Mouse (Mus musculus): ENCODE results near the gene Pigk. TPM values are rescaled to one million over a fixed set of nuclear protein-coding genes. Genes with fewer than 3 reads are reported as not detected.

Pigk gene
- polyA plus RNA-seq, 1 experiment from 2014 or later: 31.9 TPM

DNA sequence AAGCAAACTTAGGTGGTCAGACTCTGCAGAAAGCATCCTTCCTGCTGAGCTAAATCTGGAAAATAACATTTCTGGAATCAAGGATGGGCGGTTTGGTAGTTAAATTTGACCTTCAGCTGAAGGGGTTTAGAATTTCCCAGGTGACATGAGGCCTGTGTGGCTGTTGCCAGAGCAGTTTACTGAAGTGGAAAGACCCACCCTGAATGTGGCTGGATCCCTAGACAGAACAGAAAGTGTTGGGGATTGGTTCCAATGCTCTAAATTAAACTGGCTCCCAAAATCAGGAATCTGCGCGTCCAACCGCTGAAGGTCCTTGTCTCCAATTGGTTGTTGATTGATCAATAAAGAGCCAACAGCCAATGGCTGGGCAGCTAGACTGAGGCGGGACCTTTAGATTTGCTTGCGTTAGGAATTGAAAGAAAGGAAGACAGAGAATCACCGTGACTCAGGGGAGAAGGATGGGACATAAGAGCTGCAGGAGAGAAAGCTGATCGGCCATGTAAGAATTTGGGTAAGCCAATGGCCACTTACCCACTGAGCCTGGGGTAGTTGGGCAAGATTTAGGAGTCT lies 11.5 kb upstream of the Pigk start:
- no peaks in the 10 kb centered on the region for H3K36me3 ChIP-seq (replicated peaks)
- DNase-seq (ENCODE audit: extremely low spot score, low spot score): peak; percentile 11
- H3K27ac ChIP-seq: no peak overlapping the region
- H3K4me1 ChIP-seq: no peaks in the 10 kb centered on the region
- H3K9me3 ChIP-seq: no peaks in the 10 kb centered on the region
- H3K4me3 ChIP-seq: peak overlapping the region; percentile 34
- WGBS: 50% methylated on average over 8 of the region's 8 CpGs
- H3K27me3 ChIP-seq (ENCODE audit: poor library complexity, severe bottlenecking): no peaks in the 10 kb centered on the region

DNA sequence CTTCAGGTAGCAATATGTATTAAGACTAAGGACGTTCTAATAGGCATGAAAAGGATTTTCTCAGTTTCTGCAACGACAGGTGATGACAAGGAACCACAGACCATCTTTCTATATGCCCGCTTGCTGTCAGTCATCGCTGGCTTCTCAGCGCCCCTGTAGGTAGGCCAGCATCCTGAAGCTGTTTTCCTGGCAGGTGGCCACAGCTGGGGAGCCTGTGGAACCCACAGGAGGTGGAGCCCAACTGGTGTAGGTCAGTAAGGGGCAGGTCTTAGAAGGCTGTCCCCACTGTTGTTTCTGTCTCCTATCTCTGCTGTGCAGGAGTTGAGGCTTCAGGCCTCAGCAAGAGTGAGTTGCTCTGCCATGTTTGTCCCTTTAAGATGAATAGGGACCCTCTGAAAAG lies 8.1 kb upstream of the Pigk start:
- no peaks in the 10 kb centered on the region for H3K27me3 ChIP-seq (ENCODE audit: poor library complexity, severe bottlenecking)
- H3K4me3 ChIP-seq: no peak overlapping the region
- no peaks in the 10 kb centered on the region for H3K9me3 ChIP-seq
- H3K36me3 ChIP-seq (replicated peaks): no peaks in the 10 kb centered on the region
- 70% methylated on average over 5 of the region's 5 CpGs for WGBS
- no peaks in the 10 kb centered on the region for H3K4me1 ChIP-seq
- DNase-seq (ENCODE audit: extremely low spot score, low spot score): peak; percentile 9
- no peak overlapping the region for H3K27ac ChIP-seq

DNA sequence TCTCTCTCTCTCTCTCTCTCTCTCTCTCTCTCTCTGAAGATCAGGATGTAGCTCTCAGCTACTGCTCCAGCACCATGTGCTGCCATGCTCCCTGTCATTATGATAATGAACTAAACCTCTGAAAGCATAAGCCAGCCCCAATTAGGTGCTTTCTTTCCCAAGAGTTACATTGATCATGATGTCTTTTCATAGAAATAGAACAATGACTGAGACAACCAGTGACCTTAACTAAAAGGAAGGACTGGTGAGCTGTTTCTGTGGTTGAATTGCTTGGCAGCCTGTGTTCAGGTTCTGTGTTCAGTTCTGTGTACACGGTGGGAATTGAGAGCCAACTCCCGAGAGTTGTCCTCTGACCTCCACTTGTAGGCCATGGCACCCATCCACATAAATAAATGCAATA lies 7.0 kb upstream of the Pigk start:
- 86% methylated on average over 2 of the region's 2 CpGs for WGBS
- Histone ChIP-seq H3K27ac (no peak overlapping the region), H3K4me1 (no peaks in the 10 kb centered on the region), H3K36me3 (replicated peaks) (no peaks in the 10 kb centered on the region), H3K27me3 (ENCODE audit: poor library complexity, severe bottlenecking) (no peaks in the 10 kb centered on the region), H3K4me3 (no peak overlapping the region), H3K9me3 (no peaks in the 10 kb centered on the region)
- no peak for DNase-seq (ENCODE audit: extremely low spot score, low spot score)

DNA sequence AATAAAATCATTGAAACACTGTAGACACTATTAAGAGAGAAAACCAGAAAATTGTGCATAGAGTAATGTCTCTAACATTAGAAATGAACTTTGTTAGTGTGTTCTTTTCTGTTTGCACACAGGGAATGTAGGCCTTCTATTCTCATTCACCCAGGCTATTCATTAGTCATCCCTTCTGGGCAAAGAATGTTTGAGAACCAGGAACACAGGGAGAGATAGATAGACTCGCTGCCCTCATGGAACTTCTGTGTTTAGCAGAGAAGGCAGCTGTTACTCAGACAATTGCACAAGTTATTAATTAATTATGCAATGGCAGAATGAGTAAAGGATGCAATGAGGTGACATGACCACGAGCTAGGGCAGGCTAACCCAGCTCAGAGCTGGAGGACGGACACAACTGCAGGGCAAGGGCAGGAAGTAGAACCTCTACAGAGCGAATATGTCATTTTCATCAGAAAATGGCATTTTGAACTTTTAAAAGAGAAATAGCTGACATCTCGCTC lies 6.5 kb upstream of the Pigk start:
- WGBS: 91% methylated on average over 5 of the region's 5 CpGs
- Histone ChIP-seq H3K36me3 (replicated peaks) (no peaks in the 10 kb centered on the region), H3K27ac (no peak overlapping the region), H3K9me3 (no peaks in the 10 kb centered on the region), H3K4me3 (no peak overlapping the region), H3K27me3 (ENCODE audit: poor library complexity, severe bottlenecking) (no peaks in the 10 kb centered on the region), H3K4me1 (no peaks in the 10 kb centered on the region)
- peak; percentile 9 for DNase-seq (ENCODE audit: extremely low spot score, low spot score)

DNA sequence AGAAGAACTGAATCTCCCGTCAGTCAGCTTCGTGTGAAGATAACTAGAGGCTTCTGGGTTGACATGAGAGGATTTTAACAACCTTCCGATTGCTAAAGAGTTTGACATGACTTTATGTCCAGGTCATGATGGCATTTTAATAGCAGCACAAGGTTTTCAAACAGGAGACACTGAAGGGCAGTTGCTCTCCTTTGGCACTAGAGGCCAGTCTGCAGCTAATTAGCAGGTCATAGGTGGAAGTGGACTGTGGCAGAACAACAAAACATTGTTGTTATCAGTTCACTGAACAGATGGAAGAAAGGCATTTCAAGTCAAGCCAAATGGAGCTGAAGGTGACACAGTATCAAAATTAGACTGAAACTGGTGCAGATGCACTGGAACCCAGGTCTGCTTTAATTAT lies 4.0 kb upstream of the Pigk start:
- Histone ChIP-seq H3K9me3 (no peaks in the 10 kb centered on the region), H3K4me1 (peaks cover 5% of the 10 kb centered on the region), H3K36me3 (replicated peaks) (no peaks in the 10 kb centered on the region), H3K27ac (no peak overlapping the region), H3K4me3 (no peak overlapping the region), H3K27me3 (ENCODE audit: poor library complexity, severe bottlenecking) (no peaks in the 10 kb centered on the region)
- no peak for DNase-seq (ENCODE audit: extremely low spot score, low spot score)
- WGBS: 79% methylated on average over 3 of the region's 3 CpGs

DNA sequence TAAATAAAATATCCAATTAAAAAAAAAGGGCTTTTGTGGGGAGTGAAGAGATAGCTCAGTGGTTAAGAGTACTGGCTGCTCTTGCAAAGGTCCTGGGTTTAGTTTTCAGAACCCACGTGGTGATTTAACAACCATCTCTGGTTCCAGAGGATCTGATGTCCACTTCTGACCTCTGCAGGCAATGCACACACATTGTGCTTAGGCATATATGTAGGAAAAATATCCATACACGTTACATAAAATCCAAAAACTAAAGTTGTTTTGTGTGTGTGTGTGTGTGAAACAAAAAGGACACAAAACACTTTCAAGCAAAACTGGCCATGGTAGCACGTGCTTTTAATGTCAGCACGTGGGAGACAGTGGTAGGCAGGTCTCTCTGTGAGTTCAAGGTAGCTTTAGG lies 943 bp upstream of the Pigk start:
- H3K4me1 ChIP-seq: peaks cover 12% of the 10 kb centered on the region
- H3K4me3 ChIP-seq: no peak overlapping the region
- H3K36me3 ChIP-seq (replicated peaks): no peaks in the 10 kb centered on the region
- no peak overlapping the region for H3K27ac ChIP-seq
- 76% methylated on average over 4 of the region's 4 CpGs for WGBS
- no peaks in the 10 kb centered on the region for H3K9me3 ChIP-seq
- H3K27me3 ChIP-seq (ENCODE audit: poor library complexity, severe bottlenecking): no peaks in the 10 kb centered on the region
- DNase-seq (ENCODE audit: extremely low spot score, low spot score): no peak

DNA sequence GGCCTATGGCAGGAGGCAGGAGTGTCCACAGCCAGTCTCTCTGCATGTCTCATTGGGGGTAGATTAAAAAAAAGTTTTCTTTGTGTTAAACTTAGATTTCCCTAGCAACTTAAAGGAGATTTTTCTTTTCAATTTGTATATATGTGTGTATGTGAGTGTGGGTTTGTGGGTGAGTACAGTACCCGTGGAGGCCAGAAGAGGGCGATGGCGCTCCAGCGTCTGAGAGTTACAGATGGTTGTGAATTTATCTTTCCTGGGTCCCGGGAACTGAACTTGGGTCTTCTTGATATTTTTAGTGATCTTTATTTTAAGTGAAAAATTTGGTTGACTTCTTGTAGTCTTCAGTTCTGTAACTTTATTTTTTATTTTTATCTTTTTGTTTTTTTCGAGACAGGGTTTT lies 7.4 kb downstream of the Pigk start:
- DNase-seq (ENCODE audit: extremely low spot score, low spot score): no peak
- Histone ChIP-seq H3K27me3 (ENCODE audit: poor library complexity, severe bottlenecking) (no peaks in the 10 kb centered on the region), H3K4me1 (no peaks in the 10 kb centered on the region), H3K27ac (no peak overlapping the region), H3K9me3 (no peaks in the 10 kb centered on the region), H3K36me3 (replicated peaks) (peaks cover 14% of the 10 kb centered on the region), H3K4me3 (no peak overlapping the region)
- WGBS: 82% methylated on average over 6 of the region's 6 CpGs

DNA sequence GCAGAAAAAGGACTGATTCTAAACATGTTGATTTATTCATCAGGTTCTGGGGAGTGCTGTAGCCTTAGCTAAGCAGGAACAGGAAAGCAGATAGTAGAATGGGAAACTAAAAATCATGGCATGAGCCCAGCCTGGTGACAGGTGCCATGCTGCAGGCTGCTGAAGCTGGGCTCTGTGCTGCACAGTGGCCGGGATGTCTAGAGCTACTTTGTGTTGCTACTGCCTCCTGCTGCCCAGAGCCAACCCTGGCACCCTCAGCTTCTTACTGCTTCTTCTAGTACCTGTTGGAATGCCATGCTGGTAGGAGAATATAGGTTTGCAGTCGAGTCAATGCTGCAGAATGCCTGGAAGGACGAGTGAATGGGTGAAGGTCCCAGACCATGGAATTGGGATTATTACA lies 8.9 kb downstream of the Pigk start:
- 67% methylated on average over 3 of the region's 3 CpGs for WGBS
- no peak overlapping the region for H3K27ac ChIP-seq

DNA sequence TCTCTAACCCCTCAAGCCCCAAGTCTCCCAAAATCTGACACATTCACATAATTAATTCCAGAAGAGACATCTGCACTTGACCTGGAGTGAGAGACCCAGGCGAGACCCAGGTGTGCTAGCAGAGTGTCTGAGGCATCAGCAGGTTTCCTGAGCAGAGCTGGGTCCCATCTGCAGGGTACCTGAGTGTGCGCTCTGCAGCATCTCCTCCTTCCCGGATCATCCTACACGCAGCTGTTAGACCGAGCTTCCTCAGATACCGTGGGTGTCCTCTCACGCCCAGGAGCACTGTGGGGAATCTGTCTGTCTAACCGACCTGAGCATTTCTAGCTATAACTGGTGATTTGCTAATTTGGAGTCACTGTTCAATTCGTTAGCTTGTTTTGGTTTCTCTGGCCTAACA lies 10.5 kb downstream of the Pigk start:
- H3K27me3 ChIP-seq (ENCODE audit: poor library complexity, severe bottlenecking): no peaks in the 10 kb centered on the region
- peaks cover 9% of the 10 kb centered on the region for H3K4me1 ChIP-seq
- WGBS: 92% methylated on average over 9 of the region's 9 CpGs
- DNase-seq (ENCODE audit: extremely low spot score, low spot score): no peak
- H3K9me3 ChIP-seq: no peaks in the 10 kb centered on the region
- H3K36me3 ChIP-seq (replicated peaks): peaks cover 14% of the 10 kb centered on the region
- no peak overlapping the region for H3K27ac ChIP-seq
- no peak overlapping the region for H3K4me3 ChIP-seq

More for the DNA sequence above, 8.9 kb downstream of the Pigk start:
- no peak for DNase-seq (ENCODE audit: extremely low spot score, low spot score)
- H3K36me3 ChIP-seq (replicated peaks): peaks cover 14% of the 10 kb centered on the region
- H3K4me1 ChIP-seq: peaks cover 5% of the 10 kb centered on the region
- no peaks in the 10 kb centered on the region for H3K27me3 ChIP-seq (ENCODE audit: poor library complexity, severe bottlenecking)
- H3K9me3 ChIP-seq: no peaks in the 10 kb centered on the region
- no peak overlapping the region for H3K4me3 ChIP-seq

DNA sequence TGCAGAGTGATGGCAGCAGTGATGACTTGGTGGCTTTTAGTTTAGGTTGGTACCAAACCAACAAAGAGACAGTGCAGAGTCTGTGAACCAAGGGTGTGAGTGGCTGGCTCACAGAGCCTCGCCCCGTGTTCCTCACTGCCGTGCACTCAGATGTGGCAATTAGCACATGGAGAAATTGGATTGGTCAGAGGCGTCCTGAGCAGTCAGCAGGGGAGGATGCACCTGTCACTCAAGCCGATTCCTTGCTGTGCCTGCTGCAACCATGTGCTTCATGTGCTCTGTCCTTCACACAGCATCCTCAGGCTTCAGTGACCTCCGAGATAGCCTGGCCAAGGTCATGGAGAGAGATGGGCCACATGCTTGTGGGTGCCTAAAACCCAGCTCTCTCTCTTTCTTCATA lies 14.3 kb downstream of the Pigk start:
- Histone ChIP-seq H3K9me3 (no peaks in the 10 kb centered on the region), H3K4me3 (no peak overlapping the region), H3K4me1 (peaks cover 9% of the 10 kb centered on the region), H3K27ac (no peak overlapping the region), H3K36me3 (replicated peaks) (peaks cover 10% of the 10 kb centered on the region), H3K27me3 (ENCODE audit: poor library complexity, severe bottlenecking) (no peaks in the 10 kb centered on the region)
- DNase-seq (ENCODE audit: extremely low spot score, low spot score): no peak
- WGBS: 62% methylated on average over 6 of the region's 6 CpGs

DNA sequence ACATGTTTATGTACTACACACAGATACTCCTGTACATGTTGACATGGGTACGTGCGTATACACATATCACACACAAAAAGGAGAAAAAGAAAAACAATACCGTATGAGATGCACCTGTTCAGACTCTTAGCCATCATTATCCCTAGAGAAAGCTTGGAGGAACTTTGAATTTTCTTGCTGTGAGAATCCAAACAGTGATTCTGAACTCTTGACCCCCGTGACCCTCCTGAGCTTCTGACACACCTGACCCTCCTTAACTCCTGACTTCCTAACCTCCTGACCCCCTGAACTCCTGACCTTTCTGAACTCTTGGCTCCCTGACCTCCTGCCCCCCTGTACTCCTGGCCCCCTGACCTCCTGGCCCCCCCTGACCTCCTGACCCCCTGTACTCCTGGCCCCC lies 19.1 kb downstream of the Pigk start:
- Histone ChIP-seq H3K36me3 (replicated peaks) (no peaks in the 10 kb centered on the region), H3K27ac (no peak overlapping the region), H3K9me3 (no peaks in the 10 kb centered on the region), H3K4me1 (peaks cover 13% of the 10 kb centered on the region), H3K27me3 (ENCODE audit: poor library complexity, severe bottlenecking) (no peaks in the 10 kb centered on the region), H3K4me3 (no peak overlapping the region)
- 95% methylated on average over 4 of the region's 4 CpGs for WGBS
- DNase-seq (ENCODE audit: extremely low spot score, low spot score): no peak

DNA sequence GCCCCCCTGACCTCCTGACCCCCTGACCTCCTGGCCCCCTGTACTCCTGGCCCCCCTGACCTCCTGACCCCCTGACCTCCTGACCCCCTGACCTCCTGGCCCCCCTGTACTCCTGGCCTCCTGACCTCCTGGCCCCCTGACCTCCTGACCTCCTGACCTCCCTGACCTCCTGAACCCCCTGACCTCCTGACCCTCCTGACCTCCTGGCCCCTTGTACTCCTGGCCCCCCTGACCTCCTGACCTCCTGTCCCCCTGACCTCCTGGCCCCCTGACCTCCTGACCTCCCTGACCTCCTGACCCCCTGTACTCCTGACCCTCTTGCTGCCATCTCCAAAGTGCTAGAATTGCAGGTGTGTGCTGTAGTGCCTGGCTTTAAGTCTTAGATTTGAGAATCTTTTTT lies 19.6 kb downstream of the Pigk start:
- peaks cover 10% of the 10 kb centered on the region for H3K4me1 ChIP-seq
- no peak overlapping the region for H3K27ac ChIP-seq
- H3K27me3 ChIP-seq (ENCODE audit: poor library complexity, severe bottlenecking): no peaks in the 10 kb centered on the region
- no peak overlapping the region for H3K4me3 ChIP-seq
- H3K36me3 ChIP-seq (replicated peaks): no peaks in the 10 kb centered on the region
- no peak for DNase-seq (ENCODE audit: extremely low spot score, low spot score)
- no peaks in the 10 kb centered on the region for H3K9me3 ChIP-seq

DNA sequence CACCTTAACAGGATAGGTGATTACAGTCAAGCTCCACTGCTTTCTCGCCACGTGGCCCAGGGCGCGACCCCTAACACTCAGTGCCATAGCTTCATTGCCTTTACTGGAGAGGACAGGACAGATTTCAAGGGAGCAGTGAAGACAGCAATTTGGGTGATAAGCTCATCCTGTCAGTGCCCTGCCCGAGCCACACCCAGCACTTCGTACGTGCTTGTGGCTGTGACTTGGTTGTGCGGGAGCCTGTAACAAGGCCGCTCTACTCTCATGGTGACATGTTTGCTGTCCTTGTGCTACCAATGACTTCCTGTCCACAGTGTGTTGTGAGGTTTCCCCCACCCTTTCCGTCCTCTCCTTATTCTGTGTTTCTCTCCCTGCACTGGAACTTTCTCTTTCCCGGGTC lies 20.2 kb downstream of the Pigk start:
- Histone ChIP-seq H3K27me3 (ENCODE audit: poor library complexity, severe bottlenecking) (no peaks in the 10 kb centered on the region), H3K4me1 (peaks cover 10% of the 10 kb centered on the region), H3K36me3 (replicated peaks) (no peaks in the 10 kb centered on the region), H3K4me3 (no peak overlapping the region), H3K27ac (no peak overlapping the region), H3K9me3 (no peaks in the 10 kb centered on the region)
- DNase-seq (ENCODE audit: extremely low spot score, low spot score): no peak
- WGBS: 88% methylated on average over 11 of the region's 11 CpGs
